Mouse (Mus musculus) ES-E14 (cell line): Measurements from ENCODE around the gene Dpp9.

Experiments
- CHD2 ChIP-seq: IDR thresholded peaks from 2 replicates; pipeline ENCODE4 v1.6.1; 2014; ENCODE audit warnings: mild to moderate bottlenecking, low read depth, low read length, inconsistent platforms
- HCFC1 ChIP-seq: IDR thresholded peaks from 2 replicates; pipeline ENCODE4 v1.6.1; 2012; ENCODE audit warnings: low read length, inconsistent platforms, borderline replicate concordance; ENCODE audit not compliant: insufficient read depth
- MAFK ChIP-seq: IDR thresholded peaks from 2 replicates; pipeline ENCODE4 v1.6.1; 2014; ENCODE audit warnings: mild to moderate bottlenecking, low read depth, low read length, inconsistent platforms; ENCODE audit not compliant: insufficient read depth
- ZC3H11A ChIP-seq: IDR thresholded peaks from 2 replicates; pipeline ENCODE4 v1.6.1; 2012; ENCODE audit warnings: low read depth, mild to moderate bottlenecking, inconsistent platforms, low read length, borderline replicate concordance
- ZNF384 ChIP-seq: IDR thresholded peaks from 2 replicates; pipeline ENCODE4 v1.6.1; 2012; ENCODE audit warnings: low read depth, low read length, inconsistent platforms

- TF ChIP-seq MAFK (no peak), ZC3H11A (no peak), CHD2 (no peak), HCFC1 (no peak), ZNF384 (no peak)
Observed at GRCm38 (mm10) chr17:56257181-56257894, 38.6 kb upstream of the Dpp9 start.
